Comparison of ENCODE assay signal across 8 mouse cellular contexts in genomic region chr2:73066307-73067167, GRCm38 (mm10).
DNase-seq lines count a peak whose midpoint lies in the region; ATAC-seq and TF ChIP-seq lines count a peak whose summit lies in the region.

No protein-coding gene starts in this region.

- no peaks in the 10 kb centered on the region for H3K36me3 ChIP-seq in limb, embryonic 15.5 days
- no peaks in the 10 kb centered on the region for H3K36me3 ChIP-seq in forebrain, embryonic 15.5 days

- intact Hi-C loops in heart, postnatal 14 days (cut with DNase I) = loop anchor here (5.0 to 10.0 kb wide), 2 partner anchors 334 to 412 kb away; no protein-coding TSS in a partner anchor

- no peak overlapping the region for H3K9ac ChIP-seq in limb, embryonic 15.5 days
- no peak overlapping the region for H3K9ac ChIP-seq in forebrain, embryonic 15.5 days (replicated peaks)

- no peaks in the 10 kb centered on the region for H3K9me3 ChIP-seq in limb, embryonic 15.5 days
- no peaks in the 10 kb centered on the region for H3K9me3 ChIP-seq in forebrain, embryonic 15.5 days

- H3K4me1 ChIP-seq in cerebellum, adult 2 months (ENCODE audit: control insufficient read depth, insufficient read depth, low read length) = no peaks in the 10 kb centered on the region
- H3K4me1 ChIP-seq in limb, embryonic 15.5 days = peaks cover 10% of the 10 kb centered on the region
- 0 out of 2 replicates have a peak, but pooled peaks cover 8% of the 10 kb centered on the region for H3K4me1 ChIP-seq in forebrain, embryonic 15.5 days

- WGBS in cerebellum, adult 2 months = 40% methylated on average over 20 of the region's 20 CpGs
- WGBS in limb, embryonic 15.5 days = 22% methylated on average over 20 of the region's 20 CpGs
- WGBS in forebrain, embryonic 15.5 days = 42% methylated on average over 20 of the region's 20 CpGs

- H3K27ac ChIP-seq in cerebellum, adult 2 months (ENCODE audit: insufficient read depth, low read length) = no peak overlapping the region
- H3K27ac ChIP-seq in limb, embryonic 15.5 days = no peak overlapping the region
- H3K27ac ChIP-seq in forebrain, embryonic 15.5 days (replicated peaks) = no peak overlapping the region

- no peak for TF ChIP-seq CTCF in cerebellum, adult 2 months (IDR thresholded peaks at IDR 0.05; ENCODE audit: borderline replicate concordance, insufficient read depth, low read depth, low read length)

- TF ChIP-seq POLR2A in cerebellum, adult 2 months (IDR thresholded peaks at IDR 0.05; ENCODE audit: borderline replicate concordance, insufficient read depth, low read length) = no peak

- no peaks in the 10 kb centered on the region for H3K27me3 ChIP-seq in cerebellum, adult 2 months (ENCODE audit: control insufficient read depth, insufficient read depth, low read length)
- no peaks in the 10 kb centered on the region for H3K27me3 ChIP-seq in limb, embryonic 15.5 days
- H3K27me3 ChIP-seq in forebrain, embryonic 15.5 days = no peaks in the 10 kb centered on the region

- ATAC-seq in common myeloid progenitor, adult 5-6 weeks (replicated peaks; ENCODE audit: low read depth, poor library complexity, severe bottlenecking) = peak; percentile 64
- ATAC-seq in limb, embryonic 15.5 days (ENCODE audit: insufficient number of reproducible peaks, low FRiP score, low TSS enrichment, low read depth) = no peak
- no peak for ATAC-seq in forebrain, embryonic 15.5 days (replicated peaks)

- H3K4me2 ChIP-seq in limb, embryonic 15.5 days = peak overlapping the region; percentile 25
- no peak overlapping the region for H3K4me2 ChIP-seq in forebrain, embryonic 15.5 days (replicated peaks)

- H3K4me3 ChIP-seq in cerebellum, adult 2 months (replicated peaks; ENCODE audit: insufficient read depth, low read depth, low read length) = no peak overlapping the region
- no peak overlapping the region for H3K4me3 ChIP-seq in limb, embryonic 15.5 days
- no peak overlapping the region for H3K4me3 ChIP-seq in forebrain, embryonic 15.5 days

- peak; percentile 20 to 24 for DNase-seq in cerebellum, postnatal 14 days
- DNase-seq in cerebellum, adult 2 months = no peak
- DNase-seq in heart, postnatal 14 days = peak; percentile 64 to 68
- peak; percentile 45 for DNase-seq in thymus, postnatal 4 days
- no peak for DNase-seq in cerebellum, postnatal 4 days (ENCODE audit: low spot score in 2 of 2)

Comparison
In these comparisons a context has a peak if more than half of its experiments do, and no peak if none do; other contexts are left out.
1. DNase-seq: peak in cerebellum, postnatal 14 days (2 of 2), heart, postnatal 14 days (2 of 2) and thymus, postnatal 4 days (single experiment); none in cerebellum, adult 2 months (0 of 2) and cerebellum, postnatal 4 days (0 of 2).